Mouse (Mus musculus): Measurements from ENCODE around the gene Zbtb7b.

DNA sequence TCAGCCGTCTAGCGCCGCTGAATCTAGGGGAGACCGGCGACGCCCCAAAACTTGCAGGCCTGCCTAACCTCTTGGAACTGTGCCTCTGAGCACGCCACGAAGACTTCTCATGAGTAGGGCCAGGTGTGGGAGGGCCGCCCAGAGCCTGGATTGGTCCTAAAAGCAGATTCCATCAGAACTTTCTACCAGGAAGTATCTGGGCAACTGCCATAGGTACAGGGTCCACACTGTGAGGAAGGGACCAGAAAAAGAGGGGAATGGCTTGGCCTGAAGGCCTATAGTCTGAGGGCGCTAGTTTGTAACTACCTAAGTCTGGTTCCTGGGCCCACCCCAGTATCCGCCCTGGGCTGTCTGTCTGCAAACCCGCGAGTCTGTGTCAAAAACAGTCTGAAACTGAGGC, 63.0 kb downstream of the Zbtb7b start:
- no peak for TF ChIP-seq CTCF (conservative IDR thresholded peaks at IDR 0.05; ENCODE audit: low read length)
- no peak for TF ChIP-seq NANOG (IDR thresholded peaks at IDR 0.05; ENCODE audit: borderline replicate concordance, low read length)

All from E14TG2a.4 (cell line).